Mouse (Mus musculus) frontal cortex, postnatal 10 days (tissue): Measurements from ENCODE around the gene Scap.
"Not testable (repeated sequence)": the region's sequence is repeated elsewhere in the genome, so short reads cannot be mapped to it uniquely, and the experiment has no call there.

Experiments
- DNase-seq, 2 experiments: peaks; one replicate each; pipeline ENCODE4 v3.0.0; 2022; ENCODE audit warnings: low spot score in 2 of 2, mixed read lengths in 1 of 2

Scap gene

DNA sequence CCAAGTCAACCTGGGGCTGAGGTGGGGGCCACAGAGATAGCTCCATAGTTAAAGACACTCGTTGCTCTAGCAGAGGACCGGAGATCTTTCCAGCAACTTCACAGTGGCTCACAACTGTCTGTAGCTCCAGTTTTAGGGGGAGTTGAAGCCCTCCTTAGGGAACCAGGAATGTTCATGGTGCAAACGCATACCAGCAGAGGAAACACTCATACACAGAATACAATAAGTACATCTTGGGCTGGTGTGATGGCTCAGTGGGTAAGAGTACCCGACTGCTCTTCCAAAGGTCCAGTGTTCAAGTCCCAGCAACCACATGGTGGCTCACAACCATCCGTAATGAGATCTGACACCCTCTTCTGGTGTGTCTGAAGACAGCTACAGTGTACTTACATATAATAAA lies 2.2 kb upstream of the Scap start:
- not testable (repeated sequence) for DNase-seq

DNA sequence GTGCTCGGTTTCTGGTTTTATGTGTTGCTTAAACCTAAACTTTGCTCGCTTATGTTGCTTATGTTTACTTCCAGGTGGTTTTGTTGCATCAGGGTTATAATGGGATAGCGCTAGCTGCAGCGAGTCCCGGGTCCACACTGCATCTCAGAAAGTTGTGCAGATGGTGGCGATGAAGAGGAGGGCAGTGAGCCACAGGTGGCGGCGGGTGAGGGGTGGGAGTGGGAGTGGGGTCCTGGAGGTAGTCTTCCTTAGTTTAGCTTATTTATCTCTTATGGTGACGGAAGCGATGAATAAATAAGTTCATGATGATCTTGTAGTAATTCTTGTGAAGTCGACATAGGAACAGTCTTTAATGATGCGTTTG lies 790 bp downstream of the Scap start:
- no peak for DNase-seq

DNA sequence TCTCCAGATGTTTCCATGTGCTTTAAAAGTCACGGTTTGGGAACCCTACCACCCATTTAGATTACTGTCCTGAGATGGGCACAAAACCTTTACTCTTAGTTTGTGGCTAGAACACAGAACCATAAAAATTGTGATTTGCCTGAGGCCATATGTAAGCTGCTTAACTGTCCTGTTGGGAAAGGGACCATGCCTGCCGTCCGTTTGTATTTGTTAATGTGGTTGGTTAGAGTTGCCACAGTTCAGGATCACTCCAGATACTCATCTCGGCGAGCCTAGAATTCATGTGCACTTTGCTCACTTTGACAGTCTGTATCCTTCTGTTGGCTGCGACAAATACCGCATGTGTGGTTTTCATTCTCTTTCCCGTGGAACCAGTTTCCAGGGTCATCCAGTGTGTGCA lies 1.8 kb downstream of the Scap start:
- no peak for DNase-seq

DNA sequence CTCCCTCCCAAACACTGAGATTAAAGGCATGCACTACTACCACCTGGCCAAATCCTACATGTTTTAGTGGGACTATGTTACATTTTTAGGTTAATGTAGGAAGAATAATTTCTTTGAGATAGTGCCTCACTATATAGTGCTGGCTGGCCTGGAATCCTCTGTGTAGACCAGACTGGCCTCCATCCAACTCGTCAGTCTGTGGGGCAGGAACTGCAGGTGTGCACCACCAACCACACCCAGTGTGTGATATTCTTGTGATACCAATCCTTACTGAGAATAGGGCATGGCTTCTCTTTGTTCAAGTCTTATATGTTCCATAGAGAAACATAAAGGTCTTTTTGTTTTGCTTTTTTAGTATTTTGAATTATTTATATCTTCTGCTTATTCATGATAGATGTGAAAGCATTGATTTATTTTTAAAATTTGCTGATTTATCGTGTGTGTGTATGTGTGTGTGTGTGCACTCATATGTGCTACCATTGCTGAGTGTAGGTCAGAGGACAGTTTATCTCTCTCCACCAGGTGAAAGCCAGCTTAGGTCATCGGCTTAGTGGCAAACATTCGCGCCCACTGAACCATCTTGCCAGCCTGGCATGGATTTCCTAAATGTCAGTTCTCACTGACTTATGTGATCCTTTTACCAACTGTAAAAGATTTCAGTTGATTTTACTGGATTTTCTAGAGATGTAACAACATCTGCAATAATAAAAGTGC lies 7.1 kb downstream of the Scap start:
- no peak for DNase-seq

DNA sequence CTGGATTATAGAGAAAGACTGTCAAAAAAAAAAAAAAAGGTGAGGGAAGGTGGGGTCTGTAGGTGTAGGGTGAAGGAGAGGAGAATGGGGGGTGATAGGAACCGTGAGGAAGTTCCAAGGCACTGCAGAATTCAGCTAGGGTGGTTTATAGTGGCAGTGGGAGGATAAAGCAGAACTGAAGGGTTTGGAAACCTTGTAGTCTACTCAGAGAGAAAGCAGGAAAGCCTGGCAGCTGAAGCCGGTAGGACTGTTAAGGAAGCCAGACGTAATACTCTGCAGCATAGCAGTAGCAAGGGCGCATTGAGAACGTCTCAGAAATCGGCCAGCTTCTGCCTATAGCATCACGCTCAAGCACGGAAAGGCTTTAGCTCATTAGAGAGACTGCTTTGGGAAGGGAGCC lies 8.9 kb downstream of the Scap start:
- DNase-seq: no peak

DNA sequence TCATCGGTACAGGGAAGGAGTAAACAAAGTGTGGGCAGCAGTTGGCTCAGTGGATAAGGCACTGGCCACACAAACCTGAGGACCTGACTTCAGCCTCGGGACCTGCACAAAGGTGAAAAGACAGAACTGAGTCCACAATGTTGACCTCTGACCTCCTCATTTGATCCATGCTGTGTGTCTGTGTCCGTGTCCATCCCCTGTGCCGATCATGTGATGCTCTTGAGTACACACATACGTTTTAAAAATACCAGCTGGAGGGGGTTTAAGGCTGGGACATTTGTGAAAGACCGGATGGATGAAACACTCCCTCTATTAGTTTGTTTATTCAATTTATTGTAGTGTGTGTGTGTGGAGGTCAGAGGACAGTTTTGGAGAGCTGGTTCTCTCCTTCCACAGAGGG lies 10.7 kb downstream of the Scap start:
- DNase-seq: no peak

DNA sequence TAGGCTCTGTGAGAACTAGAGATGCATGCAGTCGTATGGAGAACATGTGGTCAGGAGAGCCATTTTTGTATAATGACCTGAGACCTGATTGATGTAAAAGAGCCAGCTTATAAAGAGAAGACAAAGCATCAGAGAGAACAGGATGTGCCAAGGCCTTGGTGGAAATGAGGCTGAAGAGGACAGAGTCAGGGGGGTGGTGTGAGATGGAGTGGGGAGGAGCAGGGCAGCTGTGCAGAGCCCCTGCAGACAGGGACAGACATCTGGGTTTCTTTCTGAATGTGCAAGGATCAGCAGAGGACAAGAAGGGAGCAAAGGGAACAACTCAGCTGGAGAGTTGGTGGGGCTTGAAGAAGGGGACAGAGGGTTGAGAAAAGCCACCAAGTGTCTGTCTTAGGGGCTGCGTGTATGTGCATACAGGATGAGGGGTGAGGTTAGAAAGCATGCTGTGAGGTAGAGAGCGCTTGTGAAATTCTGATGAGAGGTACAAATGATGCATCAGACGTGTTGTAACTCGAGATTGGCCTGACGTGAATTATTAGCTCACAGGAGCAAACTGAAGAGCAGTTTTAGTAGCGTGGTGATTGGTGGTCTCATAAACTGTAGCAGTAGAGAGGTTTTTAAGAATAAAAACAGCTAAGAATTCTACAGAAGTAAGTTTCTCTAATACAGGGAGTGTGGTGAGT lies 12.1 kb downstream of the Scap start:
- DNase-seq: no peak

DNA sequence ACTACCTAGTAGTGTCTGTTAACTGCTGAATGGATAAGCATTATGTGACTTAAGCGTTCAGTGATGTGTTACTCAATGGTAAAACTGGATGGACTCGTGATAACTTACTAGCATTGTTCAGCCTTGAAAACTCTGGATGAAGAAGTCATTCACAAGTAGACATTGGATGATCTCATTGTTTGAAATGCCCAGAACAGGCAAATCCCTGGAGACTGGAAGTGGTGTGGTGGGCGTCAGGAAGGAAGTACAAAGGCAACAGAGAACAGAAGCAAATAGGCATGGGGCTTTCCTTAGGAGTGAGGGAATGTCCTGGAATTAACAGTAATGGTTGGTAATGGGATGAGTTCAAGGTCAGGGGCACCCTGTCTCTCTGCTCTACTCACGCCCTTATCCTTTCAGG lies 15.8 kb downstream of the Scap start:
- no peak for DNase-seq

DNA sequence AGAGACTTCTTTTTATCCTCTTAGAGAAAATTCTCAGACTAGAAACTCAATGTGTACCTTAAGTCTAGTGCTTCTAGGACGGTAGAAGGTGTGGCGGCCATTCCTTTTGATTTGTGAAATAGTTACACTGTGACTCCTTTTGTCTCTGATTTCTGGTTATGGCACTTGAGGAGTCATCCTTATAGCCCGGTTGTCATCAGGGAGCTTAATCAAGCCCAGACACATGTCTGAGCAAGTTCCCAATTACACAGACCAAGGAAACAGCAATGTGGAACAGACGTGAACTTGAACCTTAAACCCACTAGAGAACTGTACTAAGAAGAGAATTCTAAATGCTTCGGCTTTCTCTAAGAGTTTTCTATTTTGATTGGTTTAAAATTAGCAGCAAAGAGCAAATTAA lies 17.1 kb downstream of the Scap start:
- no peak for DNase-seq

DNA sequence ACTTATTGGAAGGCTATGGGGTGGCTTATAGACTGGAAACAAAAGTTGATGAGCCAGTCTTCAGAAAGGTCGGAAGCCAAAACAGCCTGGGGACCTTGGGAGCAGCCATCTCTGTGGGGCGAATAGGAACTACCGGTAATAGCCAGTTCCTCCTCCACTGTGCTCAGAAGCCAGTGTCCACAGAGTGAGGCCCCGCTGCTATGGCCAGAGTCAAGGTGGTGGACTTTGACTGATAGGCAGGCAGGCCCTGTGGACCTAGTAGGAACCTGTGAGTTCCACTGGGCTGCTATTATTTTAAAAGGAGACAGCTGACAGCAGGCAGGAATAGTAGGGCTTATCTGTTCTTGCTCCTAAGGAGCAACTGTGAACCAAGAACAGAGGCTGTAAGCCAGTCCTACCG lies 17.5 kb downstream of the Scap start:
- DNase-seq: no peak

DNA sequence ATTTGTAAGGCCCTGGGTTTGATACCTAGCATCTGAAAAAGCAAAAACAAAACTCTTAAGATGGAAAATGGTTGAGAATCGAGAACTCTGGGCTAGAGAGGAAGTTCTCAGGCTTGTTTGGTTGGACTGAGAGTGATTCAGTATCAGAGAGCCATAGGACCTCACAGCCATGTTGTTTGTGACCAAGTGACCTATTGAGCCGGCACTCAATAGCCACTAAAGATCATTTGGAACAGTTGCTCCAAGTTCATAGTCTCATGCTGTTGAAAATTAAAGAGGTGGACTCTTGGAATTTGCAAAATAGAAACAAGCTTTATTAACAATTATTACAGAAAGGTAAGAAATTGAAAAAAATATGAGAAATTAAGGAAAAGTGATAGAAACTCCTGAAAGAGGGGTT lies 18.3 kb downstream of the Scap start:
- DNase-seq: no peak

DNA sequence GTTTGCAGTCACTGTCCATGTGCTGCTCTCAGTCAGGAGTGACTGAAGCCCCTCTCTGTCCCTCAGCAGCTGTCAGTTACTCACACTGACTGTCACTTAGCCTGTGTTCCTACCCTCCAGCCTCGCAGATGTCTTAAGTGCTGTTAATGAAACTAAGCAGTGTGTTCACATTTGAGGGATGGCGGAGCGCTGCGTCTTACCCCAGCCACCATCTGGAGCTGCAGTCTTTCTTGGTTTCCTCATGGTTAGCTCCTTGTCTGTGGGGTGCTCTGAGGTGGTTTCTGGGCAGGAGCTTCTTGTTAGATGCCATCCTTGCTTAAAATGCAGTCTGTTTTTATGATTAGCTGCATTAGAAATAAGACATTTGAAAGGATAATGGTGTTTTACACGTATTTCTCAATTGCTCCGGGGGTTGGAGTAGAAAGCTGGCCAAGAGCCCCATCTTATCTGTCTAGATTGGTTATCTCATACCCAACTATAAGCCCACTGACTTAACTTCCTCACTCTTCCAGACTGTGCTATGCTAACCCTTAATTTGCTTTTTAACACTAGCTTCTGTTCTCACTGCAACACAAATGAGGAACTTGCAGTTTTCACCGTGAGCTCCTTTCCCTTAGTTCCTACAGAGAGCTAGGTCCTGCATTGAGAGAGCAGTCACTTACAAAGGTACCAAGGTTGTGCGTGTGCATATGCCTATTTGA lies 19.0 kb downstream of the Scap start:
- no peak for DNase-seq

DNA sequence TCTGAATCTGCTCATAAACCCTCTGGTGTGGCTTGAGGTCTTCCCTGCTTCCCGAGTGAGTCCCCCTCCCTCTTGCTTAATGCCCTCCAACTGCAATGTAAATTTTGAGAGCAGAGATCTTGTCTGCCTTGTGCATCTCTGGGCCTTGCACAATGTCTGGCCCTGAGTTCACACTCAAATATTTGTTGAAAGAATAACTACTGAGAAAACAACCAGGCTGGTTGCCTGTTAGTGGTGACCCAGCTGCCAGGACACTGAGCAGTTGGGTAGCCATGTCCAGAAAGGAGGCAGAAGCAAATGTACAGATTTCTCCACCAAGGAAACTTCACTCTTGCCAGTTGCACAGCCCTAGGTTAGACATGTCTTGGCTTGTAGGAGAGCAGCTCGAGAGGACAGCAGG lies 25.3 kb downstream of the Scap start:
- no peak for DNase-seq

DNA sequence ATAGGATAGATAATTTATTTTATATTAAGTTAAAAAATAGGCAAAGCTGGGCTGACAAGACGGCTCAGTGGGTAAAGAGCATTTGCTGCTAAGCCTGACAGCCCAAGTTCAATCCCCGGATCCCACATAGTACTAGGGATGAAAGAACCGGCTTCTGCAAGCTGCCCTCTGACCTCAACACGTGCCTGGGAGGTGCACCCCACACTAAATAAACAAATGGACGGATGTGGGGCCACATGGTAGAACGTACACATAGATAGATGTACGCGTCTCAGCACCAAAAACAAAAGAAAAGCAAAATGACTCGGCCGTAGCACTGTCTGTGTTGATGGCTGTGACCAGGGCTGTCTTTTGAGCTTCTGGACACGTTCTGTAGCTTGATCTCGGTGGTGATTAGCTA lies 28.2 kb downstream of the Scap start:
- DNase-seq: no peak

DNA sequence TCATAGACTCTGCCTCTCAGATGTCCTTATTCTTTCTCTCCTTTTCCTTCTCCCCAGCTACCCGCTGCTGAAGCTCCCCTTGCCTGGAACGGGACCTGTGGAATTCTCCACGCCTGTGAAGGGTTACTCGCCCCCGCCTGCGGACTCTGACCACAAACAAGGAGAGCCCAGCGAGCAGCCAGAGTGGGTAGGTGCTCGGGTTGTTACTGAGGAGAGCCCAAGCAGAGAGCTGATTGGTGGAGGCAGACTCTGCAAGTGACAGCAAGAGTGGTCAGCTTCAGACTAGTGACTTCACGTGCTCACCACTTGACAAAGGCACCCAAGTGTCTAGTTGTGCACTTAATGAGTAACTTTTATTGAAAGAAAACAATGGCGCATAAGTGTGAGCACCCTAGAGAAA lies 29.2 kb downstream of the Scap start:
- DNase-seq: no peak

DNA sequence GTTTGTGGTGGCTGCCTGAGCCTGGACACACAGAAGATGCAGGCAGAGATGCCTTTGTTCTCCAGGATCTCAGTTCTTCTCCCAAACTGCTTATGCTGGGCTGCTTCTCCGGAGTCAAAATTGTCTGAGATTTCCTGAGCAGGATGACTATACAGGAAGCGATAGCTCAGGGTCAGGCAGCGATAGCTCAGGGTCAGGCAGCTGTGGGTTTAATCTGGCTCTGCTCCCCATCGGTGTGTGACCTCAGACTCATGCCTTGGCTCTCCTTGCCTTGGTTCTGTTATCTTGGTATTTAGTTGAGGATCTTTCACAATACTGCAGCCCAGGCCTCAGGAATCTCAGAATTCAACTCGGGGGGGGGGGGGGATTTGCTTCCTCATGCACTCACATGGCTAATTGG lies 33.7 kb downstream of the Scap start:
- DNase-seq: no peak

DNA sequence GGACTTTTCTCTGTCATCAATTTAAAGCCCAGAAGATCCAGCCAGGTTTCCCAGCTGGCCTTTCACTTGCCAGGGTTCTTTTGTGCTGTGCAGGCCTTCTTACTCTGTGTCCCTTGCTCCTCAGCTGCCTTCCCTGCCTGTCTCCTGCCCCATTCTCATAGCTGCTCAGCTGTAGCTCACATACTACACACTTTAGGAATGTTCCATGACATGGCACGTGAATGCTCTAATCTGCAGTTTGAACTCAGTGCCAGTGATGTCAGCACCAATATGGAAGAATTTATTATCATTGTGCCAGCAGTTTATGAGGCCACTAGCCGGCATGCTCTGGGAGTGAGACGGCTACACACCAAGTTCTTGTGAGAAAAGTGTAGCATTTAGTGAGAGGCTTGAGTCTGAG lies 36.8 kb downstream of the Scap start:
- no peak for DNase-seq

DNA sequence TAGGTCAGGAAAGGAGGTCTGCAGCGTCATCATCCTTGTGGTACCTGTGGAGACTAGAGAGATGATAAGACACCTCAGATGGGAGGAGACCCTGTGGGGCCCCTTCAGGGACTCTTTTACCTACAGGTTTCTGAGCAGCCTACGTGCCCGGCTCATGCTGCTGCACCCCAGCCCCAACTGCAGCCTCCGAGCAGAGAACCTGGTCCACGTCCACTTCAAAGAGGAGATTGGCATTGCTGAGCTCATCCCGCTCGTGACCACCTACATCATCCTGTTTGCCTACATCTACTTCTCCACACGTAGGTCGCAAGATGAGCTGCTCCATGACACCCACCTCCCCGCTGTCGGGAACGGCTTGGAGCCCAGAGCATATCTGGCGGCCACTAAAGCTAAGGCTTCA lies 40.8 kb downstream of the Scap start:
- DNase-seq: no peak

DNA sequence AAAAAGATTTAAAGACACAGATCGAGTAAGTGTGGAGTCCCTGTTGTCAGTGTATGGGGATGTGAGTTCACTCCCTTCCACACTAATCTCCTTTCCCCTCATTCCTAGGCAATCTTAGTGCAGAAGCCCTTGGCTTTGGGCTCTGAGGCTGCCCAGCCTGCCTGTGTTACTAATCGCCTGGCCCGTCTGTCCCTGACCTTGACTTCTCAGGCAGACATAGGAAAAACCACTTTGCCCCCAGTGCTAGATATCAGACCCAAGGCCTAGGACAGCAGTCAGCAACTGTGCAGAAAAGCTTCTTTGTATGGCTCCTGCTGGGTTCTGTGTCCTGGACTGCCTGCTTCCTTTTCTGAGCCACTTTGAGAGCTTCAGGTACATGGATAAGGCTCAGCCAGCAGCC lies 42.6 kb downstream of the Scap start:
- no peak for DNase-seq

DNA sequence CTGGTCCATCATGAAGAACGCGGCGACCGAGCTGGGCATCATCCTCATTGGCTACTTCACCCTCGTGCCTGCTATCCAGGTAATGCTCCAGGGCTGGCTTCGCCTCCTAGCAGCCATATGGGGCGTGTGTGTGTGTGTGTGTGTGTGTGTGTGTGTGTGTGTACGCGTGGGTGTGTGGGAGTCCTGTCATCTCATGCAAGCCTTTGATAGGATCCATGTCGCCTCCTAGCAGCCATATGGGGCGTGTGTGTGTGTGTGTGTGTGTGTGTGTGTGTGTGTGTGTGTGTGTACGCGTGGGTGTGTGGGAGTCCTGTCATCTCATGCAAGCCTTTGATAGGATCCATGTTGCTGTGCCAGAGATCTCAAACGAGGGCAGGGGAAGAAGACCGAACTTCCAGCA lies 44.6 kb downstream of the Scap start:
- DNase-seq: not testable (repeated sequence)

DNA sequence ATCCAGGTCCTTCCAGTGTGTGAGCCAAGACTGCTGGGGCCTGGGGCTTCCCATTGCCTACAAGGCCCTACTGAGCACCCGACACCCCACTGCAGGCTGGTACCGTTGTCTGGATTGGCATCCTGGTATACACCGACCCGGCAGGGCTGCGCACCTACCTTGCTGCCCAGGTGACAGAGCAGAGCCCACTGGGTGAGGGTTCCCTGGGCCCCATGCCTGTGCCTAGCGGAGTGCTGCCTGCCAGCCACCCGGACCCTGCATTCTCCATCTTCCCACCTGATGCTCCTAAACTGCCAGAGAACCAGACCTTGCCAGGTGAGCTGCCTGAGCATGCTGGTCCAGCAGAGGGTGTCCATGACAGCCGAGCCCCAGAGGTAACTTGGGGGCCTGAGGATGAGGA lies 46.3 kb downstream of the Scap start:
- DNase-seq: no peak

DNA sequence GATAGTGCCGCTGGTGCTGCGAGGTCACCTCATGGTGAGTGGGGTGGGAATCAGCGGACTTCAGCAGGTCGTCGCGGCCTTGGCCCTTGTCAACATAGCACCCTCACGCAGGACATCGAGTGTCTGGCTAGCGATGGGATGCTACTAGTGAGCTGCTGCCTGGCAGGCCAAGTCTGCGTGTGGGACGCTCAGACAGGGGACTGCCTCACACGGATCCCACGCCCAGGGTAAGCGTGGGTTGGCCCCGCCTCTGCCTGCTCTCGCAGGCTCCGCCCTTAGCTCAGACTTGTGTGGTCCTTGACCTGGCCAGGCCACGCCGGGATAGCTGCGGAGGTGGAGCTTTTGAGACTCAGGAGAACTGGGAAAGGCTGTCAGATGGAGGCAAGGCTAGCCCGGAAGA lies 47.6 kb downstream of the Scap start:
- no peak for DNase-seq

DNA sequence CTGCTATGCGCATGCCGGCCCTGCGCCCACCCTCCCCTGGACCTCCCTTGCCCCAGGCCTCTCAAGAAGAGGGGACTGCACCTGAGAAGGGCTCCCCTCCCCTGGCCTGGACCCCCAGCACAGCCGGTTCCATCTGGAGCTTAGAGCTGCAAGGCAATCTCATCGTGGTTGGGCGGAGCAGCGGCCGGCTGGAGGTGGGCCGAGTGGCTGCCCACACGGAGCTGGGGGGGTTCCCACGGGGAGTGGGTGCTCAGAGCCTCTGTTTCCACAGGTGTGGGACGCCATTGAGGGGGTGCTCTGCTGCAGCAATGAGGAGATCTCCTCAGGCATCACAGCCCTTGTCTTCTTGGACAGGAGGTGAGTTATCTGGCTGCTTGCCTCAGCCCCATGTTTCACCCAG lies 48.2 kb downstream of the Scap start:
- no peak for DNase-seq
